Mouse (Mus musculus): Measurements from ENCODE around the gene 4933402J07Rik.

Gene 4933402J07Rik

DNA sequence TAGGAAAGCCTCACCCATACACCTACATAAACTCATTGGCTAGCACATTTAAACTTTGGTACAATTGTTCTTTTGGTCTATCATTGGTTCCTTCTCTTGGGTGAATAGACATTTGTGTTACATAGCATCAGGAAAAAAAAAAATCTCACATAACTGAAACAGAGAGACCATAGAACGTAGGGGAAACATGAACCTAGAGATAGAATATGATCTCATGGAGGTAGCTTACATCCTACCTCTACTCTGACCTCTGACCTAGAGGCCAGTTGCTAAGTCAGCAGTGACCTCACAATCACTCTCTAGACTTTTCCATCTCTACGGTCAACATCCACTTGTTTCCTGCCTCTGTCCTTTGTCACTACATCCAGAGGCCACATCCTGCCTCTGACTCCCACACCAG lies at the start of gene 4933402J07Rik:
4933402J07Rik (plus strand) TSS at position 301 of the 400 bp plus-strand sequence.
- in situ Hi-C loops (cut with MboI, MseI), result no loop called here

DNA sequence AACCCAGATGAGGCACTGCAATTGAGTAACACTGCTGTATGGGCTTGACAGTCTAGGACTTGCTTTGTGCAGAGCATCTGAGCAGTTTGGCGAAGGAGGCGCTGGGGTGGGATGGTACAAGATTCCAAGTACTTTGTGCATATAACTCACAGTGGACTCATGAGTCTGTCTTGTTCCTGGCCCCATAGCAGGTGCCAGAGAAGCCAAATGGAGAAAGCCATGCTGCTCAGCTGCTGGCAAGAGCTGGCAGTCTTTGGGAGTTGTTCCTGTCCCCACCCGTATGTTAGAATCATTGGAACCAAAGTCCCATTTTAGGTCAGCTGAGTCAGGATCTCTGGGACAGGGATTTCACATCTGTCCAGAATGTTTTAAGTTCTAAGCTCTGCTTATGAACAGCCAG lies 46.5 kb upstream of the 4933402J07Rik start:
- in situ Hi-C loops (cut with MboI, MseI), result no loop called here

DNA sequence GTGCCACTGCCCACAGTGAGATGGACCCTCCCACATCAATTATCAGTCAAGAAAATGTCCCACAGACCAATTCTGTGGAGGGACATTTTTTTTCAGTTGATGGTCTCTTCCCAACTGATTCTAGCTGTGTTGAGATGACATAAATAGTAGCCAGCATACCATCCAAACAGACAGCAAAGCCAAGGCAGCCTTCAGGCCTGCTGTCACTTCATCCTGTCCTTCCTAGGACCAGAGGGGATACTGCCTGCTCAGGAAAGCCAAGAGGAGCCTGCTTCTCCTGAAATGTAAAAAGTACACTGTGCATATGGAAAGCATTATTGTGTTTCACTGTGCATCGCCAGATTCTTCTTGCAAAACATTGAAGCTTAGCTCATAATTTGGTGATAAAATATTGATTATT lies 38.6 kb upstream of the 4933402J07Rik start:
- in situ Hi-C loops (cut with MboI, MseI), result no loop called here

DNA sequence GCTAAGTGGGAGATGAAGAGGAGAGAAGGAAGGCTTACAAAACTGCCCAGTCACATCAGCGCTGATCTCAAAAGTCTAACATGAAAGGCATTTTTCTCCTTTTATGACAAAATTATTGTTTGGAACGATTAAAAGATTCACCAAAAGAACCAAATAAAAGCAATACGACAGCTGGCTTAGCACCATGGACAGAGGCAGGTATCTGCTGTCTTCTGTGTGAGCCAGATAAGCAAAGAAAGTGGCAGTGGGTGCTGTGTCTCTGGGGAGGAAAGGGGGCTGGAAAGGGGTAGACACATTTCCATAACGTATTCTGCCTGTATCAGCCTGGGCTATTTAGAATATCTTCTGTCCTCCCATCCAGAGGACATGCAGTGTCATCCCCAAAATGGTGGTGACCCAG lies 32.5 kb upstream of the 4933402J07Rik start:
- in situ Hi-C loops (cut with MboI, MseI), result no loop called here

DNA sequence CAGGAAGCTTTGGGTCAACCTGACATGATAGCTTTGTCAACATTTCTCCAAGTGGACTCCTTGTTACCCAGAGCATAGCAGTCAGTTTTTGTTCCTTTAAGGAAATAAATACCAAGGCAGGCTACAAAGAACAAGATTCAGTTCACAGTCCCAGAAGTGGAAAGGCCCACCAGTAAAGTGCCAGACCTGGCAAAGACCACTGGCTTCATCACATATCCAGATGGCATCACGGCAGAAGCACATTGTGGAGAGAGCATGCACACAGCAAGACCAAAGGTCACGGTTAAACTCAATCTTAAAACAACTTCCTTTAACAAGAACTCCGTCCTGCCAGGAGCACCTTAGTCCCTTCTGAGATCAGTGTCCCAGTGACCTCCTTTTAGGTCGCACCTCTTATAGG lies 30.2 kb upstream of the 4933402J07Rik start:
- in situ Hi-C loops (cut with MboI, MseI), result no loop called here

DNA sequence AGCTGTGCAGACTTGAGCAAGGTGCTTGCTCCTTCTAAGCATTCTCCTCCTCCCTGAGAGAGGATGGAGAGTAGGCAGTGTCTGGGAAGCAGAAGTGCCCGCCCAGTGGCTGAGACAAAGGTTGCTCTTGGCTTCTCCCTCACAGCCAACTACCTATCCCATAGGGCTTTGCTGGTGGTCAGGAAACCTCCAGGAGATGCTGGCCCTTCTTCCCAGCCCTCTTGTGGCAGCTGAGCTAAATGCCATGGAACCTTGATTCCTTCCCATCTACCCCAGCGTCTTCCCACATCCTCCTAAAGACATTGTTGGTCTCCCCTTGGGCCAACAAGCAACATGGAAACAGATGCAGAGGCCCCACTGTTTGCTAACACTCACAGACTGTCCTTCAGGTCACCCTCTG lies 28.8 kb upstream of the 4933402J07Rik start:
- in situ Hi-C loops (cut with MboI, MseI), result loop anchor here (5.0 kb wide), 1 partner anchor 603 kb away; no protein-coding TSS in a partner anchor

DNA sequence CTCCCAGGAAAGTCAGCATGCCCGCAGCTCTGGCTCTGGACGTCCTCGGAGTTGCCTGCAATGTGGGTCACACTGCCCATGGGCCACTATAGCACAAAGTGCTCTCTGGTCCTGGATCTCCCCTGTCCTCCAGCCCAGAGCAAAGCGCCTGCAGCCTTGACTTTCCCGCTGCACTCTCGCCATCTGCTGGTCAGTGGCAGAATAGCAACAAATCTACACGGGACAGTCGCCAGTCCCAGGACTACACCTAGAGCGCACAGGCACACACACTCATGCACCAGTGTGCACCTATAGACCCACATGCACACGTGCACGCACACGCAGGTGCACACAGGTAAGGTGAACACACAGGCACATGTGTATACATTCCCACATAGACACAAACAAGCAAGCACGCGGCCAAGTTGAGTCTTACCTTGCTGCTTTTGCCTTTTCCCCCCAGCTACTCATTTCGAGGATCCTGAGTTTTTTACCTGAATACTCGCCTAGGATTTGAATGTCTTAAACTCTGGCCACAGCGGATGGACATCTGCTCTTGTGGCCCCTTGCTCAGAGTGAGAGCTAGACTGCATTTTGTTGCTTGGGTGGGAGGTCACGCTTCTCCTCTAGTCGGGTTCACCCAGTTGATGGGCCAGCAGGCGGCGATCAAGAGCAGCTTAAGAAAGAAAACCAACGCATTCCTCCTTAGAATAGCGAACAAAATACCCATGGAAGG lies 26.9 kb upstream of the 4933402J07Rik start:
- in situ Hi-C loops (cut with MboI, MseI), result loop anchor here (5.0 kb wide), 1 partner anchor 604 kb away; no protein-coding TSS in a partner anchor

DNA sequence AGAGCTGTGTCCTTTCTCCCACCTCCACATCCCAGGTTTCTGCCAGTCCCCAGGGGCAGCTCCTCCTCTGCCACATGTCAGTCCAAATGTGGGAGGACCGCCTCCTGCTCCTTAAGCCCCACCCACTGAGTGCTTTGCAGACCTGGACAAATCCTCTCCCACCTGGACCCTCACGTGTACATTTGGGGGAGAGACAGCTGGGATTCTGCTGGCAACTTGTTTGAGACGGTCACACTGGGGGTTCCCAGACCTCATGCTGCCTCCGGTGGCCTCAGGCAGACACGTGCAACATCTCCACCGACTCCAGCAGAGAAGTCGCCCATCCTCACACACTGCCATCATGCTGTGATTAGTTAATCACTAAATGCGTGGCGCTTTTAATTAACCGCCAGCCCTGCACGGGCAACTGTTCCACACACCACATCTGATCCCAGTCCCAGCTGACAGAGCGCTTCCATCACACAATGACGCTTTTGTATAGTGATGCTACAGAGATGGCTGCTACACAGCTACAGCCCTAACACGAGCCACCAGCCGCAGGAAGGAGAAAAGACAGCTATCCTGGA lies 23.7 kb upstream of the 4933402J07Rik start:
- in situ Hi-C loops (cut with MboI, MseI), result loop anchor here (5.0 kb wide), 1 partner anchor 608 kb away; no protein-coding TSS in a partner anchor

DNA sequence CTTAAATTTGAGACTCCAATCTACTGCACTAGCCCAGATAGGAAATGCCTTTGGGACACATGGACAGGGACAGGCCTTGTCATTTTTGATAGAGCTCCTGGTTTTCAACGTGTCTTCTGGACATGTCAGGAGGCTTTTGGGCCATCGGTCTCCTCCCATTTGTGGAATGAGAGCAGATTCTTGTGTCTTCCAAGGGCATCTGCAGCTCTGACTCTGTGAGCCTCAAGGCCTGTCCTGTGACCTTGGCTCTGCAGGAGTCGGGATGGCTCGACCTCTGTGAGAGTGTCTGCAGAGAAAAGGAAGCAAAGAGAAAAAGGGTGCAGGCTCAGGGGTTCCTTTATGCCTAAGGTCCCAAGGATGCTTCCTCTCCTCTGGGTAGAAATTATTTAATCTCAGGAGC lies 13.8 kb upstream of the 4933402J07Rik start:
- in situ Hi-C loops (cut with MboI, MseI), result no loop called here

DNA sequence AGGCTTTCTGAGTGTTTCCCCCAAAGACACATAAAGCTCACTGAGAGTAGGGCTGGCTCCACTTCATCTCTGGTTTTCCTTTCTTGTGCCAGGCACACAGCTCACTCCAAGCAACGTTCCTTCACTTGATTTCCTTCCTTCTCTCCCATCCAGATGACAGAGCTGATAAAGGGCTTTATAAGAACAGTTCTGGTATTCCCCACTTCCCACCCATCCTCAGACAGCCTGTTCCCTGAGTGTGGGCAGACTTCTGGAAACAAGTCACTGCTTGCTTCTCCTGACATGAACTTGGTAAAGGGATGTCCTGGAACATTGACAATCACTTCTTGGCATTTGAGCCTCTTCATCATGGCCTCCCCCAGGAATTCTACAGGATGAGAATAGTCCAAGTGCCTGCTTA lies 10.9 kb upstream of the 4933402J07Rik start:
- in situ Hi-C loops (cut with MboI, MseI), result no loop called here

DNA sequence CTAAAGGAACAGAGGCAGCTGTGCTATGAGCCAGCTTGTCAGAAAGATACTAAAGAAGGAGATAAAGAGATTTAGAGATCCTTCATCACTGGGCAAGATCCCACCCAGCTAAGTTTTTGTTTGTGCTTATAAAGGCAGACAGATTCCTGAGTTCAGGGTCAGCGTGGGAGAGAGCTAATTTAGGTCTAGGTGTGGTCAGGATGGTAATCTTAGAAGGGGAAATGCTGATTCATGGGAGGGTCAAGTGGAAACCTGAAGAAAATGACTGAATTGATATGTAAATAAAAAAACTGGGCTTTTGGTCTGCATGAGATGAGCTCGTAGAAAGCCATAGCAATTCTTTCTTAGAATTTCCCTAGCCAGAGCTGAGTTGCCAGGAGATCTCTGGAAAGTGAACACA lies 2.9 kb upstream of the 4933402J07Rik start:
- in situ Hi-C loops (cut with MboI, MseI), result no loop called here

DNA sequence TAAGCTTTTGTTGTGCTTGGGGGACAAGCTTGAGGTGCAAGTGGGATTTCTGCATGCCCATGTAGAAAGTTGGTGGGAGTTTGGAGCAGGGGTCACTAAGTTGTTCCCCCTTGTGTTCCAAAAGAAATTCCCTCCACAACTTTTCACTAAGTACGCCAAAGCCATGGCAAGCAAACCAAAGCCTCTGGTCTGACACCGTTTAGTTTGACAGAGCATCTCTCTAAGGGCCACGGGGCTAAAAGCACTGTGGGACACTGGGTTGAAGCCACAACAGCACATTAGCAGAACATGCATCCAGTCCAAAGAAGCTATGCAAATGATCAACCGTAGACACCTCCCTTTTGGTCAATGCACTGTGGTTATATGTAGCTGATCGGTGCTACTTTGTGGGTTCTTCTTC lies 5.5 kb downstream of the 4933402J07Rik start:
- in situ Hi-C loops (cut with MboI, MseI), result no loop called here

DNA sequence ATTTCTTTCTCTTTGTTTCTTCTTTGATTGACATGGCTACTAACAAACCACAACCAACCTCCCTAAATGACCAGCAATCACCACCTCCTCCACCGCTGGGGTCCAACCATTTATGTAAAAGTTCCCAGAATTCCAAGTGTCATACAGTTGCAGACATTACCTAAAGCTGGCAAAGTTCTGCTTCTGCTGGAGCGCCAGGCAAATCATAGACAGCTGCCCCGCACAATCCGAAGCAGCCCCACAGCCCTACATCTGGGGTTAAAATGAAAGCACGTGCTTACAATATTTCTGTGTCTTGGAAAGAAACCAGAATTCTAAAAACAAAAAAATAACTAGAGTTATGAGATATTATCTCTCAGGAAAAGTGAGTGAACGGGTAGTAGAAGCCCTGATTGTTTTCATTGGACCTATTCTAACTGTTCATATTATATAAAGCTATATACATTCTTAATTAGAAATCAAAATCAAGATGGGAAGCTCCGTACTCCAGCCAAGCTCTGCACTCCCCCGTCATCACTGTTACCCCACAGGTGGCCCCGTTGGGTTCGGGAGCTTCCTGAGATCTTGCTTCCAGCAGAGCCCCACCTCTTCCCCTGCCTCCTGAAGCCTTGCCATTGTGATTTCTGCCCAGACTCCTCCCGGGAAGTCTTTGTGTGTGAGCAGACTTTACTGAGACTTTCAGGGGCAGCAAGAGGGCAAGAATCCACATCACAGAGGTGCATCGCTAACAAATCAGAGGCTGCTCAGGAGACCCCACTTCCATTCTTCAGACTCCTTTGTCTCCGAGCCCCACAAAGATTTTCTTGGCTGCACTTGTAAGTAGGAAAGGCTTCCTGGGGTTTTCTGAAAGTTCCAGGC lies 6.3 kb downstream of the 4933402J07Rik start:
- in situ Hi-C loops (cut with MboI, MseI), result no loop called here

DNA sequence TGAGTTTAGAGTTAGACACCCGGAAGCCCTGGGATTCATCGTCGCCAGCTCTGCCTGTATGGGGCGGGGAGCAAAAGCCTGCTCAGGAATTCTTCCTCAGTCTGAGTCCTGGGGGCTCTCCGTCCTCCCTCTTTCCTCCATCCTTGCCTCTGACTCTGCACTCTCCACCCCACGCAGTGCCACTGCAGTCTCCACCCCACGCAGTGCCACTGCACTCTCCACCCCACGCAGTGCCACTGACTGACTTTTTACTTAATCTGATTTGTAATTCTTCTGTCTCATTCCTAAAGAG lies 6.9 kb downstream of the 4933402J07Rik start:
- in situ Hi-C loops (cut with MboI, MseI), result no loop called here

DNA sequence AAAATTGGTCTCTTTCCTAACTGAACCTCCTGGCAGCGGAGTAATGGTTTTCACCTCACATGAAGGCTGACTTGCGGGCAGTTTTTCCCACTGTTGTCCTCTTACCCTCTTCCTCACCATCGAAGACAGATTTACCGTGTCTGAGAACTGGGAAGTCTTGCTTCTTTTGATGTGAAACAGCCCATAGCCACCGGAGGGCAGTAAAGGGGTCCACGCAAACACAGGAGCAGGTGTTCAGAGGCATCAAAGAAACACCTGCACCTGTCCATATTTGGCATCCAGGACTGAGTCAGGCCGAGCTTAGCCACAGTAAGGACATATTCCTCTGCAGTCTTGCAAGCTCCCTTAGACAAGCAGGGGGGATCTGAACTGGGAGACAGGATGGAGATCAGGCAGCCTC lies 7.2 kb downstream of the 4933402J07Rik start:
- in situ Hi-C loops (cut with MboI, MseI), result no loop called here

DNA sequence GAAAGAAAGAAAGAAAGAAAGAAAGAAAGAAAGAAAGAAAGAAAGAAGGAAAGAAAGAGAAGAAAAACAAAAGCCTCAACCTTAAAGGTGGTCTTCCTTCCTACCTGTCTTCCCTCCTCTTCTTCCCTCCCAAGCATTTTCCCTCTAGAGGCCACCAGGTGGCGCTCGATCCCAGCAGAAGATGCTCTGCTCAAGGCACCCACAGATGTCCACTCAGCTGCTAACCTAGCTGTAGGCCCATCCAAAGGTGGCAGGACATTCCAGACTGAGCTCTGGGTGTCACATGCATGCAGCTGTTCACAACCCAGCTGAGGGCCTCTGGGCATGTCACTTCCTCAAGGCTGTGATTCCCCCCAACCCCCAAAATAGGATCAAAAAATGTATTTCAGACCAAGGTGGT lies 30.6 kb downstream of the 4933402J07Rik start:
- in situ Hi-C loops (cut with MboI, MseI), result no loop called here

DNA sequence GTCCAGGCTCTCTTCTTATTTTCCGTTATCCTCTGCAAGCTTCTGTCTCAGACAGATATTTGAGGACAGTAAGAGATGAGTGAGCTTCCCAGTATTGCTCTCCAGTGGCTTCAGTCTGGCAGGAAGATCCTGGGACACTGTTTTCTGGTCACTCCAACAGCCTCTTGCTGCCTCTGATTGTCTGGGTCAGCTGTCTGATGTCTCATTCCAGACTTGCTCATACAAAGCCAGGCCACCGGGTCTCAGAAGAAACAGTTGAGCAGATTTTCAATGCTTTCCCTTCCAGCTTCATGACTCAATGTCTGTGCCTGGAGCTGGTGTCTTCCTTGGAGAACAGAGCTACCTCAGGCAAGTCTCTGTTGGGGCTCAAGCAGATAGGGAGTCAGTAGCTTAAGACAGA lies 39.1 kb downstream of the 4933402J07Rik start:
- in situ Hi-C loops (cut with MboI, MseI), result no loop called here

DNA sequence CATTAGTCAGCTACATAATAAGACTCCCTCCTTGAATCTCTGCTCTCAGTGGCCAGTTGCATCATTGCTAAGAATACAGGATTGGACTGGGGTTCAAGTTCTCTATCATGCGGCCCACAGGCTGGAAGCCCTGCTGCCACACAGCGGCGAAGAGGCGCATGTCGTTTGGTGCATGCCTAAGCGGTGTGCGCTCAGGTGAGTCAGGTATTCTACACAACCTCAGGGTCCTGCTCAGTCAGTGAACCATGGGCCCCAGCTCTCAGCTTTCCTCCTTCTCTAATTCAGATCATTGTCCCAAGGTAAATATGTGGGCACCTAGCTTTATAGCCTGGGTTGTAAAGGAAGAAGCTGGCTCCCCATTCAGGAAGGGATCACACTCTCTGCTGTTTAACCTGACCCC lies 45.5 kb downstream of the 4933402J07Rik start:
- in situ Hi-C loops (cut with MboI, MseI), result no loop called here

DNA sequence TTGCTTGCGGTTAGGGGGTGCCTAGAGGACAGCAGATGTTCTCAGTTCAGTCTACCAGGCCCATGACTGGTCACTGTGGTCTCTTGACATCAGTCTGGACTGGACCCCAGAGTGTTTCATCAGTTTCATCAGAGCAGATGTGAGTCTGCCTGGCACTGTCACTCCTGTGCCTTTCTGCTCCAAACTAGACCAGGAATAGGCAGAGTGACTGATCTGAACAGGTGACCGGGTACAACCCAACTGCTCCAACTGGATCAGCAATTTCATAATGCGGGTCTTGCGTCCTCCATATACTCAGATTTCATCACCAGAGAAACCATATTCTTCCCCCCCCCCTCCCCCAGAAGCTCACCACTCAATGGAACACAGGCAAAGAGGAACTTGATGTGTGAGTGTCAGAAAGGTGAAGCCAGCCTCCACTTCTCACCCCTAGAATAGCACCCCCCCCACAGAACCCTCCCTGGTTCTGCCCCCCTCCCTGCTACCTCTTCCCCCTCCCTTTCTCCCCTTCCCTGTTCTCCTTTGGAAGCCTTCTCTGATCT lies 46.1 kb downstream of the 4933402J07Rik start:
- in situ Hi-C loops (cut with MboI, MseI), result no loop called here

DNA sequence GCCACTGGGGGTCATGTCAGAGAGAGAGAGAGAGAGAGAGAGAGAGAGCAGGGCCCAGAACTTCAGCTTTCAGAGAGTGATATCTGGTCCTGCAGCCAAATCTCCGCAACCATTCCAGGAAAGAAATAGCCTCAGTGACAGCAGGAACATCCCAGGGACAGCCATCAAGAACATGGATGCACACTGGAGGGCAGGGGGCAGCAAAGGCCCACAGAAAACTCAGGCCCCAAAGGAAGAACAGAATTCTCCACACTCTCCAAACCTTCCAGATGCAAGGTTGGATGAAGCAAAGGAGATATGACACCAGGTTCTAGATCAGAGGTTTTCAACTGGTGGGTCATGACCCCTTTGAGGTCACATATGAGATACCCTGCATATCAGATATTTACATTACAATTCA lies 50.0 kb downstream of the 4933402J07Rik start:
- in situ Hi-C loops (cut with MboI, MseI), result no loop called here

DNA sequence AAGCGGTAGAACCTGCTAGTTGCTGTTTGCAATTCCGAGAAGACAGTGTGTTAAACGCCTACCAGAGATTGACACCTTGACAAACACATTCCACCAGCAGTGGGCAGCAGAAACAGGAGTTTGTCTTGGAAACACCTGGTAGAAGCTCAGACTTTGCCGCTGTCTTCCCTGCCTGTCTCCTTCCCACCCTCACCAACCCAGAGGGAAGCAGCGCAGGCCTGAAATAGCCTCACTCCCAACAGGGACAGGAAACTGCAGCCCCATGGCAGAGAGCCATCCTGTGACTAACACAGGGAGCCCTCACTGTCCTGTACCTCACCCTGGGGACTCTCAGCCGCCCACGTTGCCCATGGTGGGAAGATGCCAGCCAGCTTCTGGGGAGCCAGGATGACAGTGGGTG lies 55.5 kb downstream of the 4933402J07Rik start:
- in situ Hi-C loops (cut with MboI, MseI), result no loop called here

DNA sequence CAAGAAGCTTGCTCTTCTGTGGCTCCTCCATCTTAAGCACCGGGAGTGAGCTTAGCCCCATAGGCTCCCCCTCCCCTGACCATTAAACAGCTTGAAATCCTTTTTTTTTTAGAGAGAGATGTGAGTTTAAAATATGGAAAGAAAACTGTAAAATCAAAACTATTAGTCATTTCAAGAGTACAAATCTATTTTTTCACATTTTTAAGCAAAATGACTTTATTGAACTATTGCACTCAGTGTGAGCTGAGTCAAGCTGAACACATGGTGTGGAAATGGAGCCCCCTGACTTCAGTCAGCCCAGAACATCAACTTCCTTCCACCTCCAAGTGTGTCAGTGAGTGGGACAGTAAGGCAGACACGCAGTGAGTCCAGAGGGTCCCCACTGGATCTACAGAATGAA lies 55.9 kb downstream of the 4933402J07Rik start:
- in situ Hi-C loops (cut with MboI, MseI), result no loop called here
